Mouse (Mus musculus) monocyte, adult 2 months (primary cell): ENCODE results near the gene Vwa5b2.

ENCODE experiments used
- DNase-seq, 2 experiments: peaks; one replicate each; pipeline ENCODE4 v3.0.0; 2022; ENCODE audit warnings: low spot score in 2 of 2, low read depth in 1 of 2

The Vwa5b2 gene

DNA sequence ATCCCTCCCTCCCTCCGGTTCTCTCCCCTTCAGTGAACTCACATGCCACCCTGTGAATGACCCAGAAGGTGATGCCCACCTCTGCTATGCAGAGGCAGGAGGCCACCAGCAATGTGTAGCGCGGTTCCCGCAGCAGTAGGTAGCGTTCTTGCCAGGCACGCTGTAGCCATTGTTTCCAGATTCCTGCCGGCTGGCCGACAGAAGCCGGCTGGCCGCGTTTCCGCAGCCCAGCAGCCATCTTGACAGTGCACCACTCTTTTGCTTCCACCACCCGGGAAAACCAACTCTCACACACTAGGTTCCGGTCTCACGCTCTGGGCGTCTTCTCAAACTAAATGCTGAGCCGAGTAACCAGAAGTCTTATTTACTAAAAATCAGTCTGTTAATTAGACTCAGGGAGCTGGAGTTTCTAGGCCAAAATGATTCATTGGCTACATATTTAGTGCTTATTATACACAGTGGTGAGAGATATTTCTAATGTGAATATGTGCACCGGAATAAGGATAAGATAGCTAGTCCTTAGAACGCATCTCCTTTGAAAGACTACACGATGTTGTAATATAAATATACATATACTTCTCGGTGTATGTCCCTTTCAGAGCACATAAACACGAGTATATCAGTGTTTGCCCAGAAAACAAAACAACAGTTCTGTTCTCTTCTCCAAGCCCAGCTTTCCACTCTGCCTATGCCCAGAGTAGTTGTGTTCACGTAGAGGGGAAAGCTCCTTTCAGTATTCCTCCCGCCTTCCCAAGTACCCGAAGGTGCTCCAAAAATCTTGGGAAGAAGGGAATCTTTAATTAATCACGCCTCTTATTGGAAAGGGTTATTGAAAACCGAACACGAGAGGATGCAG, 21.5 kb downstream of the Vwa5b2 start:
- peak in 1 of 2 experiments; percentile 69 for DNase-seq

DNA sequence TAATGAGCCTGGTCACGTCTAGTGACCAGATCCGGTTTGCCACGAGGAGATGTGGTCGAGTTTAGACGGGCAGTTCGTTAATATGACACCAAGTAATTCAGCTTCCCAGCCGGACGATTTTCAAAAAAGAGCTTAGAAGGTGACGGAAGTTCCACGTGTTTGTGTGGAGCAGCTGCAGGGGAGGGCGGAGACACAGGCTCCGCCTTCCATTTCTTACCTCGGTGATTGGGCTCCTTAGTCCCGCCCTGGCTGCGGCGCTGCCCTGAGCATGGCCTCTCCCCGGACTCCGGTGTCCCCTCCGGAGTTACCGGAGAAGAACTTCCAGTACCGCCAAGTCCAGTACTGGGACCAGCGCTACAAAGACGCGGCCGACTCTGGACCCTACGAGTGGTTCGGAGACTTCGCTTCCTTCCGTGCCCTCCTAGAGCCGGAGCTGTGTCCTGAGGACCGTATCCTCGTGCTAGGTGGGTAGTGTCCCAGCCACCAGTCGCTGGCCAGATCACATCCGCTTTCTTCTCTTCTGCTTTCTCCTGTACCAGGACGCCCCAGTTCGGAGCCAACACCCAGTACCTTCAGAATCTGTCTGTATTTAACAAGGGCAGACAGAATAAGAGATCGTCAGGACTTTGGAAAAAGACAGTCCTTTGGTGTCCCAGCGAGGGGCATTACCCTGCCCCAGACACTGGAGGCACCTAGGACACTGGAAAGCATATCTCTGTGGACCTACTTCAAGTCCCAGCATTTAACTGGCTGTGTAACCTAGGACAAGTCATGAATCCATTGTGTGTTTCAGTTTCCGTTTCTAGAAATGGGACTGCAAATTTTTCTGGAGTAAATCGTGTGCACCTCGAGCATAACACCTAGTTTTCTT, 22.3 kb downstream of the Vwa5b2 start, which contains the start of the genes Eef1akmt4, Gm49333 and Alg3:
Gene Eef1akmt4, plus strand, starts transcription at position 237 of the 871 bp plus-strand sequence.
Gene Gm49333, plus strand, starts transcription at position 254 of the 871 bp plus-strand sequence.
Gene Alg3, minus strand, starts transcription at position 379 of the 871 bp plus-strand sequence.
- peak; percentile 68 to 87 for DNase-seq

DNA sequence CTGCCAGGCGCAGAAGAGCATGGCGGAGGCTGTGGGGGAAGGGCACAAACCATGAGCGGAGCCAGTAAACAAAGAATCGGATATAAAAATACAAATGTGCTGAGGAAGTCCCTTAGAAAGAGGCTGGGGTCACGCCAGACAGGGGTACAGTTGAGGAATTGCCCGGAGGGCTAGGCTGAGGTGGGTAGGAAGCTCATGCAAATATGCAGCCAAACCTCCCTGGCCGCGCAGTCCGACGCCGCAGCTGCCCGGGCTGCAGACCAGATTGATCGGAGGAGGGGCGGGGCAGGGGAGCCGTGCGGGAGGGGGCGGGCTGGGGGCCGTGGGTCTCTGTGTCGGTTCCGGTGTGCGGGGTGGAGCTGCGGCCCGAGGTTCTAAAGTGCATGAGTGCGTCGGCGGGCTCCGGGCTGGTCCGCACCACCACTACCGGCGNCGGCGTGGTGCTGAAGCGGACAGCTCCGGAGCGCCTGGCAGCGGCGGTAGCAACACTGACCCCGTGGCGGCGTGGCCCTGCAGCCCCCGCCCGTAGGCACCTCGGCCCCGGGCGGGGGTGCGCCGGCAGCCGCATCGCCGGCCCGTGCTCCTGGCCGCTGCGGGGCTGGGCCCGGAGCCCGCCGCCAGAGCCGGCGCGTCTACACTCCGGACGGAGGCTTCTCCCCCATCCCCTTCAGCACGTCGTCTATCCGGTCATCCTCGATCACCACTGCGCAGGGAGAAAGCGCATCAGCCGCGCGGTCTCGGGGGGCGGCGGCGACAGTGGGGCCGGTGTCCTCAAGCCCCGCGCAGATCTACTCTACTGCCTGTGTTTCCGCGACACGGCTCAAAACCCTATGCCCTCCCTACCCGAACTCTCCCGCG, 30.5 kb downstream of the Vwa5b2 start:
- DNase-seq = no peak

- no peak for DNase-seq
Measured at GRCm38 (mm10) chr16:20620399-20620735, 31.1 kb downstream of the Vwa5b2 start.

DNA sequence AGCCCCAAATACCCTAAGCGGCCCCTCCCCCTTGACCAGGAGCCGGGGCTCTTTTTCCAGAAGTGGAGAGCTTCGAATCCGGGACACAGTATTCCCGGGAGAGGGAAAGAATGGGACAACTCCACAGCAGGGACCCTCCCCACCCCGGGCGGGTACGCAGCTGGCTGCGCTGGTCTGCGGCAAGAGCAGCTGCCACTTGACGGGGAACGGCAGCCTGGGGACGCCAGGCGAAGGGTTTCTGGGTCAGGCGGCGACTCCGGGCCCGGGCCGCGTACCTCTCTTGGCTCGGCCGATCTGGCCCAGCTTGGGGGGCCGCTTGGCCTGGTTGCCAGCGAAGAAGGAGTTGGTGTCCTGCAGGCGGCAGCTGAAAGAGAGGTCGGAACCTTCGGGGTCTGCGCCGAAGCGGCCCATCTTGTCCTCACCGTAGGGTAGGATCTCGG, 31.5 kb downstream of the Vwa5b2 start:
- no peak for DNase-seq

DNA sequence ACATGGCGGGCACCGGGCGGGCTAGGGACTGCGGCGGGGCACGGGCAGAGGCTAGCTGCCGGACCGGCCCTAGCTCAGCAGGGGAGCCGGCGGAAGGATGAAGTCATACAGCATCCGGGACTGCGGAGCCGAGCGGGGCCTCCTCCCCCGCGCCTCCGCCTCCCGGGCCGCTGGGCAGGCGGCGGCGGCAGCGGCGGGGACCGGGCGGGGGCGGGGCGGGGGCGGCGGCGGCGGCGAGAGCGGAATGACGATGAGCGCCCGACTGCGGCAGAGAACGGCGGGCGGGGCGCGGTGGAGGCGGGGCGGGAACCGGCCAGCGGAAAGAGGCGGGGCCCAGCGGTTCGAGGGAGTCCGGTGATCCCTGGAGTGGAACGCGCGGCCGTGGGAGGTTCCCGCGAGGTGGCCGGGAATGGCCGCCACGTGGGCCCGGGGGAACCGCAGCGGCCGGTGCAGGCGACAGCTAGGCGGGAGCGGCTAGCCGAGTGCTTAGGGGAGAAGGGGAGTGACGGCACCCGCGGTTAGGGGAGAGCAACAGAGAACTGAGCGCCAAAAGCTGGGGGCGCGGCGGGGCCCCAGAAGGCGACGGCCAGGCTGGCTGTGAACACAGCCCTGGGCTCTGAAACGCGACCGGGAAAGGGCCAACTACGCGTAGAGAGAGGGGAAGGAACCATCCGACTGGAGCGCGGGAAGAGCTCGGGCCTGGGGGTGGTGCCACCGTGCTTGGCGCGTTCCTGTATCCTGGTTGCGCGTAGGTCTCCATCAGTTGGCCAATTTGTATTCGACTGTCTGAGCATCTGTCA, 32.1 kb downstream of the Vwa5b2 start, which contains the start of gene Camk2n2:
Gene Camk2n2, minus strand, starts transcription at position 97 of the 800 bp plus-strand sequence.
- no peak for DNase-seq

GRCm38 (mm10) chr16:20621991-20622685, 32.9 kb downstream of the Vwa5b2 start:
- DNase-seq = peak; percentile 68 to 77

DNA sequence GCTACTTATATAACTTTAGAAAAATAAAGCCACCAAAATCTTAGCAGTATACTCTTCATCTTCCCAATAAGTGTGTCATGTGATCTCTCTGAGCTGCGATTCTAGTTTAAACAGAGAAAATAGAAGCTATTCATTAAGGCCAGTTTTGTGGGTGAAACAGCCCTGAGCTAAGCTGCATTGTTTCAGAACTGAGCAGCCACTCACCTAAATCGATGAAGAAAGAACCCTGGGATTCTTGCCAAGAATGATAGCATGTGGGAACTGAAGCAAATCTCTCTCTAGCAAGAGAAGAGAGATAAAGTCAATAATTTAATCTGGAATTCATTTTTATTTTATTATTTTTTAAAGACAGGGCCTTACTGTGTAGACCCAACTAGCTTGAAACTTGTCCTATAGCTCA, 33.9 kb downstream of the Vwa5b2 start:
- DNase-seq = no peak

DNA sequence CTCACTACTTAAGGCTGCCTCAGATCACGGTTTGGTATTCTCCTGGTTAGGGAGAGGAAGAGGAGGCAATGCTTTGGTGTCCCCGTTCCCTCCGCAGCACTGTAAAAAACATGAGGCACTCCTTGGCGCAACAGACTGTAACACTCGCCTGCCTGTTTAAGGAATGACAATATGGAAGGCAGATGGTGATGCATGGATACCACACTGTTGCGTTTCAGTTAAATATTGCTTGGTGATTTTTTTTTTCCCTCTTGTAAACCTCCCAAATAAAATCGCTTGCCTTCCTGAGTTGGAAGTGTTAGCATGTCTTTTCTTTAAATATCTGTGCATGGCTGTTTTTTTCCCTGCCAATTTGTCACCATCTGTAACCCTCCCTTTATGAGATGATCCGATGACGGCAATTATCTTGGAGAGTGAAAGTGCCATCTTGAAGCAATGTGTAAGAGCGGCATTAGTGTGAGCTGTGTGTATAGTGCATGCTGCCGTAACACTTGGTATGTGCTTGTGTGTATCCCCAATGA, 39.7 kb downstream of the Vwa5b2 start:
- no peak for DNase-seq

DNA sequence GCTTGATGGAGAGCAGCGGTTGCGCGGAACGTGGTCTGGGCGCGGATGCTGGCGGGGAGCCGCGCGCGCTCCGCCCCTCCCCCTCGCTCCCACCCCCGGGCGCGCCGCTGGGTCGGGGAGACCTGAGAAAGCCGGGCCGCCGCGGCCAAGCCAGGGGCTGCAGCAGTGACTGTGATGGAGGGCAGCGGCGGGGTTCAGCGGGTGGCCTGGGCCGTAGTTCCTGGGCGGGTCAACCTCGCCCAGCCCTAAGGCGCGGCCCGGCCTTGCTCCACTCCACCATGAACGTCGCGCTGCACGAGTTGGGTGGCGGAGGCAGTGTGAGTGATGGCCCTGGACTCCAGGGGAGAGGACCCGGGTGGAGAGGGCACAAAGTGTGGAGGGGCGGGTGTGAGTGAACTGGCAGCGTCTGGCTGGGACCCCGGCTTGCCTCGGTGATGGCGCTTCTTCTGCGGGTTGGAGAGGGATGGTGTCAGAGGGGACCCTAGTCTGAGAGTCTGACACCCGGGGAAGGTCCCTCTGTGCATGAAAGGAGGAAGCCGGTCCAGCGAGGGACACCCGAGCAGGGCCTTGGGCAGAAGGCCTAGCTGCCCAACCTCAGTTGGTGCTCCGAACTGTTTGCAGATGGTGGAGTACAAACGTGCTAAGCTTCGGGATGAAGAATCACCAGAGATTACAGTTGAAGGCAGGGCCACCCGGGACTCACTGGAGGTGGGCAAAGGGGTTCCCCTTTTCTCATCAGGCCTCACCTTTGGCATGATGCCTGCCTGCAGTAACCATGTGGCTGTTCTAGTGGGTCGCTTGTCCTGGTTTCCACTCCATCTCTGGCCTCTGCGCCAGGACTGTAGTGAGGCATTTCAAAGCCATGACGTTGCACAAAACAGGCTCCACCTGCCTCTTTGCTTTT, 40.7 kb downstream of the Vwa5b2 start, which contains the start of gene Ece2:
Gene Ece2, plus strand, starts transcription at position 98 of the 904 bp plus-strand sequence.
- no peak for DNase-seq

GRCm38 (mm10) chr16:20637410-20637809, 48.1 kb downstream of the Vwa5b2 start:
- no peak for DNase-seq

- DNase-seq = no peak
Measured at GRCm38 (mm10) chr16:20638367-20638766, 49.1 kb downstream of the Vwa5b2 start.

- DNase-seq = peak in 1 of 2 experiments; percentile 27
Measured at GRCm38 (mm10) chr16:20642161-20642560, 52.9 kb downstream of the Vwa5b2 start.

GRCm38 (mm10) chr16:20643911-20644310, 54.6 kb downstream of the Vwa5b2 start:
- no peak for DNase-seq

- DNase-seq = peak; percentile 87 to 89
Measured at GRCm38 (mm10) chr16:20651076-20651946, 62.0 kb downstream of the Vwa5b2 start, which contains the start of gene Psmd2. Gene Psmd2, plus strand, starts transcription at chr16:20651652.

GRCm38 (mm10) chr16:20651947-20652310, 62.7 kb downstream of the Vwa5b2 start:
- DNase-seq = no peak

DNA sequence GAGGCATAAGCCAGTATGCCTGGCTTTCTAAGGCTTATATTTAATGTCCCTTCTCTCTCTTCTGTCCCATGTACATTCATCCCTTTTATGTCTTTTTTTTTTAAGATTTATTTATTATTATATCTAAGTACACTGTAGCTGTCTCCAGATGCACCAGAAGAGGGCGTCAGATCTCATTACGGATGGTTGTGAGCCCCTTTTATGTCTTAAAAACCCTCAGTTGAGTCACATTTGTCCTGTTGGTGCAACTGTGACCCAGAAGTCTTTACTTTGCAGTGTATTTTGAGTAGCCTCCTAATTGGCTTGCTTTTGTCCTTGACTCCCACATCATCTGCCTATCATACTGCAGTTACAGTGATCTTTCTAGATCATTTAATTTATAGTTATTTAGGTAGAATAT, 64.0 kb downstream of the Vwa5b2 start:
- DNase-seq = no peak
